Mouse (Mus musculus): ENCODE data around the gene Spdya.
"Not testable (repeated sequence)": the region's sequence is repeated elsewhere in the genome, so short reads cannot be mapped to it uniquely, and the experiment has no call there.

Spdya gene

DNA sequence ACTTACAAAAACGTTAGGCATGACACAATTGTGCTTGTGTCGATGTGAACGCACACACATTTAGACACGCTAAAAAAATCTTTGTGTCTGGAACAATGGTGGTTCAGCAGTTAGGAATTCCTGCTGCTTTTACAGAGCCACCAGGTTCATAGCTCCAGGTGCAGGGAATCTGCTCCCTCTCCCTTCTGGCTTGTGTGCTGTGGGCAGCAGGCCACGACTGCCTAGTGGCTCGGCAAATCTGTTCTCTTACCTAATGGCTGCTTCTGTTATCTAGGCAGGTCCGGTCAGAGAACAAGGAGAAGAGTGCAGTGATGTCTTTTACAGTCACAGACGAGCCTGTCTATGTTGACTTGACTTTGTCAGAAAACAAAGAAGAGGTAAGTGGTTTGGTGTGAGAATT is 81.5 kb downstream of the Spdya start:
- no peak for DNase-seq (ENCODE audit: low spot score in 2 of 2)

DNA sequence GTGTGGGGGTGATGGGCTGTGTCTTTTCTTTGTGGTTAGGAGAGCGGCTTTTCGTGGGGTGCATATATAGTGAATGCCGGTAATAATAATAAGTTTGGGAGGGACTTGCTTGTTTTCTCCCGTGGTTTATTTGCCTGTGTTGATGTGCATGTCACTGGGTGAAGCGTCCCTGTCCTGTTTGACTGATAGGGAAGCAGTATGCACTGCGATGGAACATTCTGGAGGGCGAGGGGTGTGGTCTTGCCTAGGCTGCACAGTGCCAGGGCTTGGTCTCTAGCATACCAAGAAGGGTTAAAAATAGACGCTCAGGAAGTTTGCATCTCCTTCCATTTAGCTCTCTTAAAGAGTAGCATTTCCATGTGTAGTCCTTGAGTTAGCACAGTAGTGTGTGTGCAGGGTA is 84.9 kb downstream of the Spdya start:
- no peak for DNase-seq (ENCODE audit: low spot score in 2 of 2)

DNA sequence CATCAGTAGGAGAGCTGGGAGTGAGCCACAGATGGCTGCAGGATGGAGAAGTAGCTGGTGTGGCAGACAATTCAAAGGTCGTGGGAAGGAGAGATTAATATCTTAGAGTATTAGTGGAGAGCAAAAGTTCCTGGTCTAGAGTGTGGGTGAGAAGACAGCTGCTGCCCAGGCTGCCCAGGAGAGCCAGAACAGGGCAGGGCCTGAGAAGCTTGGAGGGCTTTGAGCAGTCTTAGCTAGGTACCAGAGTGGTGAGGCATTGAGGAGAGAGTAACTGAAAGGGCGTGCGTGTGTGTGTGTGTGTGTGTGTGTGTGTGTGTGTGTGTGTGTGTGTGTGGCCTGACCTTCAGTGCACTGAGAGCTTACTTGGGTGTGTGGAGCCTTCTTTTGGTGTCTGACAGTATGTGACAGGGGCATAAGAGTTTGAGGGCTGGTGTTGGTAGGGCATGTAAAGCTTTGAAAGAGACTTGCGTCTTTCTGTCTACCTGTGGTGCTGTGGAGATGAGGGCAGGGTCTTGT is 85.9 kb downstream of the Spdya start:
- DNase-seq (ENCODE audit: low spot score in 2 of 2), result no peak

DNA sequence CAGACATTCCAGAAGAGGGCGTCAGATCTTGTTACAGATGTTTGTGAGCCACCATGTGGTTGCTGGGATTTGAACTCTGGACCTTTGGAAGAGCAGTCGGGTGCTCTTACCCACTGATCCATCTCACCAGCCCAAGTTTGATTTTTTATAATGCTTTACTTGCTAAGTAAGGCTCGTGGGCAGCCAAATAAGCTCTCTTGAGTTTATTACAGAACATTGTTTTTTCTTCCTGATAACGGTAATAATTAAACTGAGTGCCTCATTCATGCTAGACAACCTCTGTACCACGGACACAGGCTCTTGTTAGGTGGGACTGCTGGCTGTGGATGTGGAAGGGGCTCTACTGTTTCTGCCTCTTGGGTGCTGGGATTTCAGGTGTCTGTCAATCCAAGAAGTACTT is 87.2 kb downstream of the Spdya start:
- not testable (repeated sequence) for DNase-seq (ENCODE audit: low spot score in 2 of 2)
